Mouse (Mus musculus) midbrain, embryonic 14.5 days (tissue): ENCODE data around the gene Proca1. TPM values are rescaled to one million over a fixed set of nuclear protein-coding genes. Genes with fewer than 3 reads are reported as not detected.

Source experiments
- ATAC-seq: fragments of 200-750 bp; cut with Nextera tagmentation; 2 replicates; pipeline ENCODE4 v1.8.0; 2017; ENCODE audit warnings: moderate number of reproducible peaks, moderate library complexity; ENCODE audit not compliant: low FRiP score, low TSS enrichment
- DNase-seq: peaks from one replicate; pipeline ENCODE4 v3.0.0-alpha.2; 2015
- H3K27ac ChIP-seq: fragments of 300-500 bp; sonication (generic); replicated peaks from 2 replicates; pipeline ENCODE4 v1.5.1; 2014; ENCODE audit warnings: mild to moderate bottlenecking, low read depth, low read length, moderate library complexity
- H3K27me3 ChIP-seq: fragments of 300-500 bp; sonication (generic); 2 replicates; pipeline ENCODE4 v1.6.1; 2014; ENCODE audit warnings: low read length, control low read depth, mixed read lengths; ENCODE audit not compliant: control insufficient read depth, insufficient read depth
- H3K36me3 ChIP-seq: fragments of 300-500 bp; sonication (generic); 2 replicates; pipeline ENCODE4 v1.6.1; 2014; ENCODE audit warnings: low read length, control low read depth; ENCODE audit not compliant: control insufficient read depth, insufficient read depth
- H3K4me1 ChIP-seq: fragments of 300-500 bp; sonication (generic); 2 replicates; pipeline ENCODE4 v1.6.1; 2014; ENCODE audit warnings: mild to moderate bottlenecking, antibody characterized with exemption, low read length, control low read depth; ENCODE audit not compliant: control insufficient read depth, insufficient read depth
- H3K4me2 ChIP-seq: fragments of 300-500 bp; sonication (generic); 2 replicates; pipeline ENCODE4 v1.6.1; 2014; ENCODE audit warnings: mild to moderate bottlenecking, low read length, moderate library complexity
- H3K4me3 ChIP-seq: fragments of 300-500 bp; sonication (generic); replicated peaks from 2 replicates; pipeline ENCODE4 v1.5.1; 2014; ENCODE audit warnings: low read depth, low read length
- H3K9ac ChIP-seq: fragments of 300-500 bp; sonication (generic); replicated peaks from 2 replicates; pipeline ENCODE4 v1.6.1; 2014; ENCODE audit warnings: mild to moderate bottlenecking, low read length, moderate library complexity
- H3K9me3 ChIP-seq: fragments of 300-500 bp; sonication (generic); 2 replicates; pipeline ENCODE4 v1.6.1; 2016; ENCODE audit warnings: low read length, control low read depth, mixed read lengths; ENCODE audit not compliant: control insufficient read depth
- WGBS: fragments of 180-500 bp; shearing (Covaris S2); extraction: QIAGEN DNeasy Blood & Tissue Kit; methylation state at CpG from one replicate; pipeline ENCODE4 v1.1.7; 2014; 5-methylcytosine and 5-hydroxymethylcytosine counted together
- polyA plus RNA-seq: library from polyadenylated mRNA; unstranded; fragments of >200 nt; fragmentation: Nextera tagmentation; extraction: Ambion mirVana; gene quantifications from 2 replicates; pipeline ENCODE4 v1.2.1, GENCODE M21; 2014

Gene Proca1
- polyA plus RNA-seq, 1 experiment from 2014 or later = 1.0 TPM

DNA sequence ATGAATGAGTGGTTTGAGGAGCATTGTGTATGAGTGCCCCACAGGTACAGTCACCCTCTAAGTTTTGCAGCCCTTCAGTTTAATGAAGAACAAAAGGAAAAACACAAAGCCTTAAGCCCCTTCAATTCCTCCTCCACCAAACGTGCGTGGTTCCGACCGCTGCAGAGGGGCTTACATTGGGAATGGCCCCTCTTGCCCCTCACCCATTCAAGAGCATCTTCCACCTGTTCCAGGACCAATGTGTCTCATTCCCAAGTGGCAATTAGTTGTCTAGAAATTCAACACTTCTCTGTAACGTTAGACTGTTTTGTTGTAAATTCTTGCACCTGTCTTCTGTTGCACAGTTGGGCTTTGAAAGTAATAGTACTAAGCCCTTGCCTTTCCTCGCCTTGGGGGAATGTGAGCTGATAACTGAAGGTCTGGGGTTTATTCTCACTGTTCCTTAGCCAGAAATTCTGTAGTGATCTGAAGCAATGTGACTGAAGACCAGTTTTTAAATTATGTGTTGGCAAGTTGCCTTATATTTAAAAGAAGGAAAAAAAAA, 37.0 kb upstream of the Proca1 start:
- Histone ChIP-seq H3K9me3 (no peaks in the 10 kb centered on the region), H3K9ac (no peak overlapping the region), H3K4me1 (0 out of 2 replicates have a peak, but pooled peaks cover 3% of the 10 kb centered on the region), H3K4me2 (no peak overlapping the region), H3K36me3 (peaks cover 88% of the 10 kb centered on the region), H3K4me3 (no peak overlapping the region), H3K27me3 (no peaks in the 10 kb centered on the region), H3K27ac (no peak overlapping the region)
- no peak for DNase-seq
- 67% methylated on average over 6 of the region's 6 CpGs for WGBS
- no peak for ATAC-seq

DNA sequence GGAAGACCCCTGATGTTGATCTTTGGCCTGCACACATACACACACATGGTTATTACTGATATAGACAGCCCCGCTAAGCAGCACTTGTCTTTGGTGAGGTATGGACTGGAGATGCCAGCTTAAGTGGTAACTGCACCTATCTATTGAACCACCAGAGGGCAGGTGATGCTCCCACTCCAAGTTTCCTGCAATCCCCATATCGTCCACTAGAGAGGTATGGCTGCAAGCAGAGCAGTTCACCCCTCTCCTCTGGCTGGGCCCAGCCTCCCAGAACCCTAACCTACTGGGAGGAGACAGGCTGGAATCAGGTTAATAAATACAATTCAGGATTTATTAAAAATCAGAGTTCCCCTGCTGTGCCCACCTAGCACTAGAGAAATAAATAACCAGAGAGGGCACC, 34.1 kb upstream of the Proca1 start:
- no peak overlapping the region for H3K4me2 ChIP-seq
- 20% methylated on average over 2 of the region's 2 CpGs for WGBS
- DNase-seq (peak; percentile 91), ATAC-seq (0 out of 2 replicates have a peak, but pooled peaks have one; percentile 28)
- no peak overlapping the region for H3K27ac ChIP-seq
- H3K9ac ChIP-seq = no peak overlapping the region
- no peak overlapping the region for H3K4me3 ChIP-seq
- no peaks in the 10 kb centered on the region for H3K27me3 ChIP-seq
- H3K4me1 ChIP-seq = peaks cover 19% of the 10 kb centered on the region
- no peaks in the 10 kb centered on the region for H3K9me3 ChIP-seq
- H3K36me3 ChIP-seq = peaks cover 79% of the 10 kb centered on the region

- Histone ChIP-seq H3K4me1 (peaks cover 19% of the 10 kb centered on the region), H3K9me3 (no peaks in the 10 kb centered on the region), H3K27ac (no peak overlapping the region), H3K9ac (no peak overlapping the region), H3K36me3 (peaks cover 74% of the 10 kb centered on the region), H3K27me3 (no peaks in the 10 kb centered on the region), H3K4me3 (no peak overlapping the region), H3K4me2 (no peak overlapping the region)
- 84% methylated on average over 7 of the region's 7 CpGs for WGBS
- DNase-seq (no peak), ATAC-seq (no peak)
Observed at GRCm38 (mm10) chr11:78159557-78159956, 33.6 kb upstream of the Proca1 start.

GRCm38 (mm10) chr11:78160171-78160570, 33.0 kb upstream of the Proca1 start:
- Histone ChIP-seq H3K4me2 (no peak overlapping the region), H3K9me3 (no peaks in the 10 kb centered on the region), H3K4me1 (peaks cover 19% of the 10 kb centered on the region), H3K4me3 (no peak overlapping the region), H3K27me3 (no peaks in the 10 kb centered on the region), H3K36me3 (peaks cover 68% of the 10 kb centered on the region), H3K9ac (no peak overlapping the region), H3K27ac (no peak overlapping the region)
- DNase-seq = no peak
- no peak for ATAC-seq
- WGBS = 92% methylated on average over 18 of the region's 18 CpGs

- WGBS = 91% methylated on average over 3 of the region's 3 CpGs
- Histone ChIP-seq H3K4me1 (peaks cover 20% of the 10 kb centered on the region), H3K4me3 (no peak overlapping the region), H3K36me3 (peaks cover 63% of the 10 kb centered on the region), H3K9me3 (no peaks in the 10 kb centered on the region), H3K27me3 (no peaks in the 10 kb centered on the region), H3K4me2 (no peak overlapping the region), H3K27ac (no peak overlapping the region), H3K9ac (no peak overlapping the region)
- ATAC-seq (no peak), DNase-seq (no peak)
Observed at GRCm38 (mm10) chr11:78160675-78161074, 32.5 kb upstream of the Proca1 start.

- no peak overlapping the region for H3K4me2 ChIP-seq
- no peaks in the 10 kb centered on the region for H3K27me3 ChIP-seq
- no peak overlapping the region for H3K9ac ChIP-seq
- ATAC-seq (no peak), DNase-seq (no peak)
- peaks cover 25% of the 10 kb centered on the region for H3K4me1 ChIP-seq
- no peak overlapping the region for H3K27ac ChIP-seq
- no peak overlapping the region for H3K4me3 ChIP-seq
- WGBS = 92% methylated on average over 14 of the region's 14 CpGs
- no peaks in the 10 kb centered on the region for H3K9me3 ChIP-seq
- peaks cover 58% of the 10 kb centered on the region for H3K36me3 ChIP-seq
Observed at GRCm38 (mm10) chr11:78161169-78161568, 32.0 kb upstream of the Proca1 start.

DNA sequence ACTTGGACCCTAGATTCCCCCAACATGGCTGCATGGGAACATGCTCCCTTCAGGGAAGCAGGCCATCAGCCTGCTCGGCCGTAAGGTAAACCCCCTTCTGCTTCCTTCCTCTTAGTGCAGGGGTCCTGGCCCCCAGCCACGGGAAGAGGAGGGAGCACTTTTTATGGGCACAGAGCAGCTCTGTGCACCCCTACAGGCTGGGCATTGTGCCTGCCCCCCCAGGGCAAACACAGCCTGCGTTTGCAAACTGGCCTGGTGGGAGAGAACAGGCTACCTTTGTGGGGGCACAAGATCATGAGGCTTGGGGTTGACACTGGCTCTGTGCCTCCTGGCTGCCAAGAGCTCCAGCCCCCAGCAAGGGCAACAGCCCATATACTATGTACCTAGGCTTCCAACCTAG, 31.2 kb upstream of the Proca1 start:
- WGBS = 72% methylated on average over 4 of the region's 4 CpGs
- H3K4me1 ChIP-seq = peaks cover 26% of the 10 kb centered on the region
- peaks cover 52% of the 10 kb centered on the region for H3K36me3 ChIP-seq
- no peaks in the 10 kb centered on the region for H3K9me3 ChIP-seq
- H3K27me3 ChIP-seq = no peaks in the 10 kb centered on the region
- DNase-seq (no peak), ATAC-seq (no peak)
- peak overlapping the region; percentile 86 for H3K4me2 ChIP-seq
- 0 out of 2 replicates have a peak overlapping the region, but pooled peaks have one; percentile 100 for H3K4me3 ChIP-seq
- peak overlapping the region; percentile 100; the same call in 1 of the 2 replicates for H3K9ac ChIP-seq
- H3K27ac ChIP-seq = peak overlapping the region; percentile 97; the same call in 1 of the 2 replicates

GRCm38 (mm10) chr11:78162504-78162903, 30.7 kb upstream of the Proca1 start:
- no peaks in the 10 kb centered on the region for H3K27me3 ChIP-seq
- ATAC-seq (no peak), DNase-seq (no peak)
- 33% methylated on average over 6 of the region's 6 CpGs for WGBS
- H3K9ac ChIP-seq = peak overlapping the region; percentile 100
- peak overlapping the region; percentile 97 for H3K27ac ChIP-seq
- peak overlapping the region; percentile 86 for H3K4me2 ChIP-seq
- H3K9me3 ChIP-seq = no peaks in the 10 kb centered on the region
- peaks cover 26% of the 10 kb centered on the region for H3K4me1 ChIP-seq
- H3K36me3 ChIP-seq = peaks cover 48% of the 10 kb centered on the region
- peak overlapping the region; percentile 100 for H3K4me3 ChIP-seq

GRCm38 (mm10) chr11:78163045-78163444, 30.1 kb upstream of the Proca1 start:
- peaks cover 43% of the 10 kb centered on the region for H3K36me3 ChIP-seq
- ATAC-seq (no peak), DNase-seq (no peak)
- peaks cover 26% of the 10 kb centered on the region for H3K4me1 ChIP-seq
- peak overlapping the region; percentile 100 for H3K9ac ChIP-seq
- peak overlapping the region; percentile 97 for H3K27ac ChIP-seq
- whole genome bisulfite sequencing = 93% methylated on average over 2 of the region's 2 CpGs
- H3K27me3 ChIP-seq = no peaks in the 10 kb centered on the region
- no peaks in the 10 kb centered on the region for H3K9me3 ChIP-seq
- peak overlapping the region; percentile 100 for H3K4me3 ChIP-seq
- H3K4me2 ChIP-seq = peak overlapping the region; percentile 86
